Mouse (Mus musculus) CH12.LX (cell line): ENCODE results near the gene Lgals9.

Experiments used
- CTCF ChIP-seq, 2 experiments: IDR thresholded peaks in 1 of 2; conservative IDR thresholded peaks in 1 of 2; 2 replicates each; pipeline ENCODE4 v1.5.1; 2011 to 2012; ENCODE audit warnings: low read depth in 2 of 2, low read length in 2 of 2, improper control_type of control experiment in 1 of 2, inconsistent platforms in 1 of 2, mild to moderate bottlenecking in 1 of 2, moderate library complexity in 1 of 2
- MEF2A ChIP-seq: IDR thresholded peaks from 2 replicates; pipeline ENCODE4 v1.6.1; 2014; ENCODE audit warnings: low read depth, mild to moderate bottlenecking, inconsistent platforms, low read length, improper control_type of control experiment, borderline replicate concordance
- POLR2A ChIP-seq: IDR thresholded peaks from 2 replicates; pipeline ENCODE4 v1.6.1; 2011; ENCODE audit warnings: low read depth, mild to moderate bottlenecking, improper control_type of control experiment, low read length
- POLR2AphosphoS2 ChIP-seq: IDR thresholded peaks from 2 replicates; pipeline ENCODE4 v1.6.1; 2011; ENCODE audit warnings: low read depth, low read length, improper control_type of control experiment
- RCOR1 ChIP-seq: conservative IDR thresholded peaks from 2 replicates; pipeline ENCODE4 v1.6.1; 2012; ENCODE audit warnings: low read depth, mild to moderate bottlenecking, inconsistent platforms, low read length, improper control_type of control experiment
- SIN3A ChIP-seq: IDR thresholded peaks from 2 replicates; pipeline ENCODE4 v1.6.1; 2012; ENCODE audit warnings: low read length, improper control_type of control experiment, inconsistent platforms
- TCF12 ChIP-seq: IDR thresholded peaks from 2 replicates; pipeline ENCODE4 v1.6.1; 2014; ENCODE audit warnings: low read depth, mild to moderate bottlenecking, inconsistent platforms, low read length, improper control_type of control experiment
- USF2 ChIP-seq: conservative IDR thresholded peaks from 2 replicates; pipeline ENCODE4 v1.6.1; 2011; ENCODE audit warnings: low read depth, low read length, improper control_type of control experiment
- ZC3H11A ChIP-seq: IDR thresholded peaks from 2 replicates; pipeline ENCODE4 v1.6.1; 2012; ENCODE audit warnings: low read depth, mild to moderate bottlenecking, inconsistent platforms, low read length, improper control_type of control experiment

GRCm38 (mm10) chr11:78973381-78974150, 11.2 kb downstream of the Lgals9 start:
- TF ChIP-seq CTCF (conservative IDR thresholded peaks at IDR 0.05 in 1 of 2, IDR thresholded peaks at IDR 0.05 in 1 of 2; ENCODE audit: low read depth in 2 of 2, low read length in 2 of 2) (no peak), TCF12 (no peak), USF2 (no peak), MEF2A (no peak), POLR2A (peak; percentile 48), POLR2AphosphoS2 (no peak), RCOR1 (no peak), ZC3H11A (no peak), SIN3A (peak; percentile 90)
